Mouse (Mus musculus) forebrain, embryonic 16.5 days (tissue): ENCODE measurements around the gene Slc9a2. TPM values are rescaled to one million over a fixed set of nuclear protein-coding genes. Genes with fewer than 3 reads are reported as not detected.

Experiments
- ATAC-seq: fragments of 200-750 bp; cut with Nextera tagmentation; 2 replicates; pipeline ENCODE4 v1.8.0; 2017; ENCODE audit warnings: mild to moderate bottlenecking, moderate library complexity
- H3K27ac ChIP-seq: fragments of 300-500 bp; sonication (generic); 2 replicates; pipeline ENCODE4 v1.5.1; 2014; ENCODE audit warnings: low read length, control low read depth
- H3K27me3 ChIP-seq: fragments of 300-500 bp; sonication (generic); replicated peaks from 2 replicates; pipeline ENCODE4 v1.6.1; 2014; ENCODE audit warnings: low read length; ENCODE audit not compliant: control insufficient read depth, insufficient read depth
- H3K36me3 ChIP-seq: fragments of 300-500 bp; sonication (generic); 2 replicates; pipeline ENCODE4 v1.6.1; 2014; ENCODE audit not compliant: control insufficient read depth, insufficient read depth
- H3K4me1 ChIP-seq: fragments of 300-500 bp; sonication (generic); replicated peaks from 2 replicates; pipeline ENCODE4 v1.6.1; 2014; ENCODE audit warnings: low read length; ENCODE audit not compliant: control insufficient read depth, insufficient read depth
- H3K4me2 ChIP-seq: fragments of 300-500 bp; sonication (generic); 2 replicates; pipeline ENCODE4 v1.6.1; 2014; ENCODE audit warnings: mild to moderate bottlenecking, low read length, control low read depth
- H3K4me3 ChIP-seq: fragments of 300-500 bp; sonication (generic); replicated peaks from 2 replicates; pipeline ENCODE4 v1.5.1; 2014; ENCODE audit warnings: mild to moderate bottlenecking, low read length, control low read depth
- H3K9ac ChIP-seq: fragments of 300-500 bp; sonication (generic); replicated peaks from 2 replicates; pipeline ENCODE4 v1.6.1; 2014; ENCODE audit warnings: low read depth, low read length, control low read depth
- H3K9me3 ChIP-seq: fragments of 300-500 bp; sonication (generic); 2 replicates; pipeline ENCODE4 v1.6.1; 2016; ENCODE audit warnings: low read length; ENCODE audit not compliant: control insufficient read depth
- WGBS: fragments of 180-500 bp; shearing (Covaris S2); extraction: QIAGEN DNeasy Blood & Tissue Kit; methylation state at CpG from one replicate; pipeline ENCODE4 v1.1.7; 2014; 5-methylcytosine and 5-hydroxymethylcytosine counted together
- polyA plus RNA-seq: library from polyadenylated mRNA; unstranded; fragments of >200 nt; fragmentation: Nextera tagmentation; extraction: Ambion mirVana; gene quantifications from 2 replicates; pipeline ENCODE4 v1.2.1, GENCODE M21; 2015

The Slc9a2 gene
- polyA plus RNA-seq, 1 experiment from 2014 or later: 0.18 TPM

GRCm38 (mm10) chr1:40815071-40815845 lies 134.9 kb downstream of the Slc9a2 start:
- ATAC-seq: no peak
- no peak overlapping the region for H3K27ac ChIP-seq
- H3K27me3 ChIP-seq: no peaks in the 10 kb centered on the region
- 72% methylated on average over 16 of the region's 16 CpGs for WGBS
- H3K36me3 ChIP-seq: no peaks in the 10 kb centered on the region
- no peak overlapping the region for H3K4me3 ChIP-seq
- no peak overlapping the region for H3K4me2 ChIP-seq
- H3K4me1 ChIP-seq: no peaks in the 10 kb centered on the region
- H3K9me3 ChIP-seq: no peaks in the 10 kb centered on the region
- H3K9ac ChIP-seq: no peak overlapping the region

Other genes starting within 250 kb of the Slc9a2 start
- gene Il18r1, start 215.0 kb upstream of the Slc9a2 start, polyA plus RNA-seq: not detected in 2 replicates
- gene Il18rap, start 165.2 kb upstream of the Slc9a2 start, polyA plus RNA-seq: 0.11 and 0.27 TPM in 2 replicates
- gene Slc9a4, start 100.5 kb upstream of the Slc9a2 start, polyA plus RNA-seq: 0.25 TPM in 1 of 2 replicates, not detected in the other
- 7.1 and 7.5 TPM in 2 replicates for gene Mfsd9, start 110.1 kb downstream of the Slc9a2 start, polyA plus RNA-seq
- not detected in 2 replicates for gene Tmem182, start 125.0 kb downstream of the Slc9a2 start, polyA plus RNA-seq